Mouse (Mus musculus): Measurements from ENCODE around the gene Eef1a2. TPM values are rescaled to one million over a fixed set of nuclear protein-coding genes. Genes with fewer than 3 reads are reported as not detected.
"Not testable (repeated sequence)": the region's sequence is repeated elsewhere in the genome, so short reads cannot be mapped to it uniquely, and the experiment has no call there.

Eef1a2 gene
- total RNA-seq (2015) = not detected in 2 replicates
- not detected in 2 replicates for total RNA-seq (2017)

GRCm38 (mm10) chr2:181156248-181157121 lies at the start of gene Eef1a2:
Eef1a2 (minus strand) TSS chr2:181157014.
- ATAC-seq (replicated peaks; ENCODE audit: poor library complexity) = no peak

GRCm38 (mm10) chr2:181206118-181206517 lies 49.3 kb upstream of the Eef1a2 start:
- peak; percentile 33; the same call in 1 of the 2 replicates for ATAC-seq (replicated peaks; ENCODE audit: poor library complexity)

- peak; percentile 38; the same call in 1 of the 2 replicates for ATAC-seq (replicated peaks; ENCODE audit: poor library complexity)
Observed at GRCm38 (mm10) chr2:181205678-181206077, 48.9 kb upstream of the Eef1a2 start.

GRCm38 (mm10) chr2:181202886-181203285 lies 46.1 kb upstream of the Eef1a2 start:
- no peak for ATAC-seq (replicated peaks; ENCODE audit: poor library complexity)

GRCm38 (mm10) chr2:181202422-181202821 lies 45.6 kb upstream of the Eef1a2 start, which contains the start of gene Ptk6:
Ptk6 (minus strand) TSS chr2:181202789.
- ATAC-seq (replicated peaks; ENCODE audit: poor library complexity) = no peak

- ATAC-seq (replicated peaks; ENCODE audit: poor library complexity) = no peak
Observed at GRCm38 (mm10) chr2:181201606-181202005, 44.8 kb upstream of the Eef1a2 start.

- ATAC-seq (replicated peaks; ENCODE audit: poor library complexity) = no peak
Observed at GRCm38 (mm10) chr2:181196628-181197300, 40.0 kb upstream of the Eef1a2 start.

GRCm38 (mm10) chr2:181193044-181193443 lies 36.2 kb upstream of the Eef1a2 start:
- peak; percentile 72 for ATAC-seq (replicated peaks; ENCODE audit: poor library complexity)

GRCm38 (mm10) chr2:181191936-181192335 lies 35.1 kb upstream of the Eef1a2 start:
- no peak for ATAC-seq (replicated peaks; ENCODE audit: poor library complexity)

- ATAC-seq (replicated peaks; ENCODE audit: poor library complexity) = not testable (repeated sequence)
Observed at GRCm38 (mm10) chr2:181191385-181191784, 34.6 kb upstream of the Eef1a2 start.

- ATAC-seq (replicated peaks; ENCODE audit: poor library complexity) = no peak
Observed at GRCm38 (mm10) chr2:181189321-181189720, 32.5 kb upstream of the Eef1a2 start.

- no peak for ATAC-seq (replicated peaks; ENCODE audit: poor library complexity)
Observed at GRCm38 (mm10) chr2:181188681-181189080, 31.9 kb upstream of the Eef1a2 start.

GRCm38 (mm10) chr2:181187121-181188000 lies 30.5 kb upstream of the Eef1a2 start, which contains the start of gene Ppdpf:
Ppdpf (plus strand) TSS chr2:181187247.
- ATAC-seq (replicated peaks; ENCODE audit: poor library complexity) = peak; percentile 86

GRCm38 (mm10) chr2:181186635-181187034 lies 29.8 kb upstream of the Eef1a2 start:
- peak; percentile 81 for ATAC-seq (replicated peaks; ENCODE audit: poor library complexity)

GRCm38 (mm10) chr2:181180898-181181297 lies 24.1 kb upstream of the Eef1a2 start:
- no peak for ATAC-seq (replicated peaks; ENCODE audit: poor library complexity)

- no peak for ATAC-seq (replicated peaks; ENCODE audit: poor library complexity)
Observed at GRCm38 (mm10) chr2:181178471-181178870, 21.7 kb upstream of the Eef1a2 start.

- no peak for ATAC-seq (replicated peaks; ENCODE audit: poor library complexity)
Observed at GRCm38 (mm10) chr2:181178015-181178414, 21.2 kb upstream of the Eef1a2 start.

- no peak for ATAC-seq (replicated peaks; ENCODE audit: poor library complexity)
Observed at GRCm38 (mm10) chr2:181174646-181175045, 17.8 kb upstream of the Eef1a2 start.

- ATAC-seq (replicated peaks; ENCODE audit: poor library complexity) = no peak
Observed at GRCm38 (mm10) chr2:181166469-181166868, 9.7 kb upstream of the Eef1a2 start.

GRCm38 (mm10) chr2:181160821-181161220 lies 4.0 kb upstream of the Eef1a2 start:
- no peak for ATAC-seq (replicated peaks; ENCODE audit: poor library complexity)

- ATAC-seq (replicated peaks; ENCODE audit: poor library complexity) = no peak
Observed at GRCm38 (mm10) chr2:181159771-181160170, 3.0 kb upstream of the Eef1a2 start.
